Mouse (Mus musculus): Measurements from ENCODE around the gene Nkiras2.
"Not testable (repeated sequence)": the region's sequence is repeated elsewhere in the genome, so short reads cannot be mapped to it uniquely, and the experiment has no call there.

The Nkiras2 gene

DNA sequence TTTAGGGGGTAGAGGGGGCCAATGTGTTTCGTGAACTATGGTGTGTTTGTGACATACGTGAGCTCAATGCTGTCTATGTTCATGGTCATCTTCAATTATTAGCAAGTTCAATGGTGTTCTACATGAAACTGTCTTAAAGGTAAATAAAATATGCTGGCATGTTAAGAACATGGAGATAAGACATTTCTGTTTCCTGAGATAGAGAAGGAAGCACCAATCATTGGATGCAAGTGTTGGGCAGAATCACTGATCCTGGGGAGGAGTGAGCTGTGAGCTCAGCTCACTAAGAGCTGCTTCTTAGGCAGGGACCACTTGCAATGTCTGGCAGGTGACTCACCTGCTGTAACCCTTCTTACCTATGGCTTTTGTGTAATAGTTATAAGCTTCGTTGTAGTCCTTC lies 17.7 kb upstream of the Nkiras2 start:
- no peak for DNase-seq (ENCODE audit: low spot score)

DNA sequence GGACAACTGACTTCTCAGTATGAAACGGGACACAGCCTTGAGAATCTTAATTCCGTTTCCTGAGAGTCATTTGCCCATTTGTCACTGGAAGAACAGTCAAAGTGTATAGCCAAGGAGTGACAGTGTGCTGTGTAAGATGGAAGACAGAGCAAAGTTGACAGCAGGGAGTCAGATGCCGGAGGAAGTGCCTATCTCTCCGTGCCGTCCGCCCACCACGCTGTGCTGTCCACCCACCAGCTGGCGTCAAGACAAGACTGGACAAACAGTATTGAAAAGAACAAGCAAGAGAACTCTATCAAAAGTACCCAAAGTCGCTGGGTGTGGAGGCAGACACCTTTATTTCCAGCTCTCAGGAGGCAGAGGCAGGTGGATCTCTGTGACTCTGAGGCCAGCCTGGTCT lies 15.9 kb upstream of the Nkiras2 start:
- DNase-seq (ENCODE audit: low spot score) = no peak

DNA sequence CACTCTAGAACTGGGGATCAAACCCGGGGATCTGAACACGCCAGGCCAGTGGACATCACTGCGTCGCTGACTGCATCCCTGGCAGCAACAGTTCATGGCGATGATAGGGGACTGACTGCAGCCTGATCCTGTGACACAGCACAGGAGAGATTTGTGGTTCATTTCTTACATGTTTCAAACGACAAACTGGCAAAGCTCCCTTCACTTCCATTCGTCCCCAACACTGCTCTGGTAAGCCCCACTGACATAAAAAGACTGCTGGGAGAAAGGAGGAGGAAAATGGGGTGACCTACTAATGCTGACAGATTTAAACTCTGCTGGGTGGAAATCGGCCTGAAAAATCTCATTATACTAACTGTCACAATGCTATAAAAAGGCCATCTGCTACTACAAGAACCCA lies 15.2 kb upstream of the Nkiras2 start:
- DNase-seq (ENCODE audit: low spot score) = no peak

DNA sequence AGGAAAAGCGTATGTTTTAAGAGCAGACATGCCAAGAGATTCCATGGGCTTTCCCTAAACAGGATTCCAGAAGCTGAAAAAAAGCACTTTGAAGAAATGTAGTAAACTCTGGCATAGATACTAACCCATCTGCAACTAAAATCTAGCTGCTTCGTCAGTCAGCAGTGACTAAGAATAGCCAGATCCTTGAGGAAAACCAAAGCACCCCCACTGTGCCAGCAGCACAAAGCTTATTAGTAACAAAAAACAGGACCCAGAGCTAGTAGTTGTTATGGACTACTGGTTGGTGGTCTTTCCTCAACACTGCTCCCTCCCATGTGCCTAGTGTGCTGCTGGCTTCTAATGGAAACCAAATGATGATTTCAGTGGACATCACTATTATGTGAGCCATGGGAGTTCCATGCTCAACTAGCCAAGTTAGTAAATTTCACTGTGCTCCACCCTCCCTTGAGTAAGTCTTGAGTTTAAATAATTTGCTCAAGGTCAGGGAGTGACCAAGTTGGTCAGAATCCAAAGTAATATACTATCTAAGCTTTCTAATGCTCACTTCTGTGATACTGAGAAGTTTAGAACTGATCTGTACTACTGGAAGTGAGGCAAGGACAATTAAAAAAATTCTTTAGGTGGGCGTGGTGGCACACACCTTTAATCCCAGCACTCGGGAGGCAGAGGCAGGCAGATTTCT lies 14.6 kb upstream of the Nkiras2 start:
- no peak for DNase-seq (ENCODE audit: low spot score)

DNA sequence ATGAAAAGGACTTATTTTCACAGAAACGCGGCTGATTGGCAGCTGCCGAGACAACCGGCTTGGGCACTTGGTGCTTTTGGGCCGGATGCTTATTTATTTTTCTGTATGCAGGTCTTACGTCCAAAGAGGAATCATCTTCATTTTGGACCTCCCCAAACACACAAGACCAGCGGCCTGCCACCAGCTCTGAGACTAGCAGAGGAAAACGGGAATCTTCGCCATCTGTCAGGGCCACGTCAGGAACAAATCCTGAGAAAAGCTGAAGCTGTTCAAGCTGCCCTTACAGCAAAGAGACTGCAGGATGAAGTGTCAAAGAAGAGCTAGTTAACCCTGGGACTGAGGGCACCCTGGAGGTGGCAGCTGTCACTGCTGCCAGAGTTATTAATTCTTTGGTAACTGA lies 13.6 kb upstream of the Nkiras2 start:
- DNase-seq (ENCODE audit: low spot score) = no peak

DNA sequence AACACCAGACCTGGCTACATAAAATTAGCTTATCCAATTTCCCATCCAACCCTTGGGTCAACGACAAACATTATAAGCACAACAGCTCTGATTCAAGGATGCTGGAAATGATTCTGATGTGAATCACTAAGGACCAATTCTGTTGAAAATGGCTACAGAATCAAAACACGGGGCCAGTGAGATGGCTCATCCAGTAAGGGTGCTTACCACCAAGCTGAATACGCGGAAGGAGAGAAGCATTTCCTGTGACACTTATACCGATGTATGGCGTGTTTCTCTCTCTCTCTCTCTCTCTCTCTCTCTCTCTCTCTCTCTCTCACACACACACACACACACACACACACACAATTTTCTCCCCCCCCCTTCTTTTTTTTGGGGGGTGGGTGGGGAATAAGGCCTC lies 11.9 kb upstream of the Nkiras2 start:
- DNase-seq (ENCODE audit: low spot score) = no peak

DNA sequence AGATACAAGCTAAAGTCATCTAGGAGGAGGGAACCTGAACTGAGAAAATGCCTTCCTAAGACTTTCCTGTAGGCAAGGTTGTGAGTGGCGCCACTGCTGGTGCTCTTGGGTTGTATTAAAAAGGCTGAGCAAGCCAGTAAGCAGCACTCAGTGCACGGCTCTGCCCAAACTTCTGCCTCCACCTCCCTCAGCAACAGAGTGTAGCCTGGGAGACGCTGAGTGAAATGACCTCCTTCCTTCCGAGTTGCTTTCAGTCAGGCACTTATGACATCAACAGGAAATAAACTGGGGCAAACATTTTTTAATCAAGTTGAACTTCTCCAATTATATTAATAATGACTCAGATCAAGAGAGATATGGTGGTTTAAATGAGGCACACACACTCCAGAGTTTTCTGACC lies 10.2 kb upstream of the Nkiras2 start:
- no peak for DNase-seq (ENCODE audit: low spot score)

DNA sequence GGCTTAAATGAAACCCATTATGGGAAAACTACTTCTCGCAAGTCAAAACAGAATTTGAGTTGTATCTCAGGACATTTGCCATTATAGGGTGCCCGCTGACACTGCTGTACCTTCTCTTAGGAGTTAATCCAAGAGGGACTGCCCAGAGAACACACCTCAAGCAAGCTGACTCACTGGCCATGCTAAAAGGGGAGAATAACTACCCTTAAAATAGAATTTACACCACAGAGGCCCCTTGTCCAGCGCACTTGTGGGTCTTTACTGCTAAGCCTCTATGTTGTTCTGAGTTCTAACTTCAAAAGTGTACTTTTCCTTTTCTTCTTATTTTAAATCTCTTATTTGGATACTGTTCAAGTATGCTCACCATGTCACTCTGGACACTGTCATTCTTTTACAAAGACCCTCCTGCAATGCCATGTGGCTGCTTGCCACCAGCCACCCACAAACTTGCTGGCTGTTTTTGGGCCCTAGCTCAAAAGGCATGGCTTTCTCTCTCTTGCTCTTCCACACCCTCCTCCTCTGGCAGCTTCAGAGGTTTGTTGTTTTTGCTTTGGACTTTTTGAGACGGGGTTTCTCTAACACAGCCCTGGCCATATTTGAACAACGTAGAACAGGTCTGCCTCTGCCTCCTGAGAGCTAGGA lies 9.6 kb upstream of the Nkiras2 start:
- DNase-seq (ENCODE audit: low spot score) = no peak

DNA sequence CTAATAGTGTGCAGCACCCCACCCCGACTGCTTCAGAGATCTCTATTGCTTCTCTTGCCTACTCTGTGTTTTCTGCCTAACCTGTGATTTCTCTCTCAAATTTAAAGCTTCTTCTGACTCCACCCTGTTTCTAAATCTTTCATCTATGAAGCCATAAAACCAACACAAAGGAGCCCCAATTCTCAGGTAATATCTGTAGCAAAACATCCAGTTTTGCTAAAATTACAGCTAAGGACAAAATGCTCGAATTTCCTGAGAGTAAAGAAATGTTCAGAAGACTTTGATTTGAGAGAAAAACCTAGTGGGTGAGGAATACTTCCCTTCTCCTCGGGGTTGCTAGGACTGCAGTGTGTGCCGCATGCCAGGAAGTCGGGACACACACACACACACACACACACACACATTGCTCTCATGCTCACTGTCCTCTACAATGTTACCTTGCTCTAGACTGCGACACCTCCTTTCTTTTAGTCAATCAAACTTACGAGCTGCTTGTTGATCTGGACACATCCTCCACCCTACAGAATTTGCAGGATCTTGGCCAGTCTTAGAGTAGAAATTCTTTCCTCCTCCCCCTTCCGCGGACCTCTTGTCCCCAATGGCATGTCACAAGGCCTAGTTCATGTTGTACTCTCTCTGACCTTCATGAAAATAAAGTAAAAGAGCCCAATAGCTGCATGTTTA lies 8.9 kb upstream of the Nkiras2 start:
- no peak for DNase-seq (ENCODE audit: low spot score)

DNA sequence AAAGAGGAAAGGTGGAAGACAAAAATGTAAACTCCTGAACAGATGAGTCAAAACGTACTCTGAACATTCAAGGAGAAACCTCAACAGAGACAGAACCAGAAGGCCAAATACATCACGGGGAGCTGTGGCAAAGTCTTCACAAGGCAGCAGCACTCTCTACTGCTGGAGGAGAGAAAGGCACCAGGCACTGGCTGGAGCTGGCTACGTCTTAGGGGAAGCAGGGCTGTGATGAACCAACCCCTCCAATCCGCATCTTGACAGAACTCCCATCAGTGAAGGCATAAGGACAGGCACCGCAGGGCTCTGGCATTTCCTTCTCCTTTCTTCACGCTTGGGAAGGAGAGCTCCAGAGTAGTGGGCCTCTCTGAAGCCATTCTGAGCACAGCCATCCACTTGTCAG lies 7.4 kb upstream of the Nkiras2 start:
- DNase-seq (ENCODE audit: low spot score) = no peak

DNA sequence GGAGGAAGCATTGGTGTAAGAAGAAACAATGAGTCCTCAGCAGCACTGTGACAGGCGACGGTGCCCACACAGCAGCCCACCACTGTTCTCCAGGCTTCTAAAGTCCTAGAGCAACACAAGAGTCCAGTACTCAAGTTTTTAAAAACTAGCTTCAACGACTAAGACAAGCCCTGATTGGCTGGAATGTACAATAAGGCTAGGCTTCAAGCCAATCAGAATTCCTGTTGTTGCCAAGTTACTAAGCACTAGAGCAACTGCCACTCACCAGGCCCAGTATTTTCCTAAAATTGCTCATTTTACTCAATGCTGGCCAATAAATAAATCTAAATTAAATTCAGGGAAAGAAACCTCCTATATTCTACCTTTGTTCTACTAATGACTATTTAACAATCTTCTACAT lies 5.8 kb upstream of the Nkiras2 start:
- no peak for DNase-seq (ENCODE audit: low spot score)

DNA sequence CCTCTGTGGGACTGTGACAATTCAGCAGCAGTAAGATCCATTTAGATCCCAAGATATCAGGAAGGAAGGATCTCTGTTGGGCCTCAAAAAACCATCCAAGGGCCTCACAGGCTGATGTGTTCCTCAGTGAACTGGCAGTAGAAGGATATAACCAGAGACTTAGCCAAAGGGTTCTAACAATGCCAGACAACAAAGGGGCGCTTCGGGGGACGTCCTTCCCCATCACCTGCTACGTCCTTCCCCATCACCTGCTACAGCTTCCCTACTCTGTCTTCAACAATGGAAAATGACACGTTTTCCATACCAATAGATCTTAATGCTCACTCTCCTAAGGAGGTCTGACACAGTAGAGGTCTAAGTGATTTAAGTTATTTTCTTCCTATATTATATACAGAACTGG lies 2.7 kb upstream of the Nkiras2 start:
- no peak for DNase-seq (ENCODE audit: low spot score)

DNA sequence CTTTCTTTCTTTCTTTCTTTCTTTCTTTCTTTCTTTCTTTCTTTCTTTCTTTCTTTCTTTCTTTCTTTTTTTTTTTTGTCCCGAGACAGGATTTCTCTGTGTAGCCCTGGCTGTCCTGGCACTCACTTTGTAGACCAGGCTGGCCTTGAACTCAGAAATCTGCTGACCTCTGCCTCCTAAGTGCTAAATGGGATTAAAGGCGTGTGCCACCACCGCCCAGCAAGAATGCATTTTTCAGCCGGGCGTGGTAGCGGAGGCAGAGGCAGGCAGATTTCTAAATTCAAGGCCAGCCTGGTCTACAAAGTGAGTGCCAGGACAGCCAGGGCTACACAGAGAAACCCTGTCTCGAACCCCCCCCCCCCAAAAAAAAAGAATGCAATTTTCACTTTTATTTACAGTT lies 2.2 kb upstream of the Nkiras2 start:
- DNase-seq (ENCODE audit: low spot score) = not testable (repeated sequence)

DNA sequence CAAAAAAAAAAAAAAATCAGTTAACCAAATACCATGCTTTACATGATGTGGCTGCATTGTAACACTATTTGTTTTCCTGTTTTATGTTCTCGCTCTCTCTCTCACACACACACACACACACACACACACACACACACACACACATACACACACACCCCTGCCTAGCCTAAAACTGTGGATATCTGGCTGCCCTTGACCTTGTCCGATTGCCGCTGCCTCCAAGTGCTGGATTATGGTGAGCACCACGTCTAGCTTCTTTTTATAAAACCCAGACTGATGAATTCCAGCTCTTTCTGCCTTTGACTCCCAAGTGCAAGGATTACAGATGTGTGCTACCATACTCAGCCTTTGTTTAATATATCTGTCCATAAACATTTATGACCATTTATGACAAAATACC lies 1.6 kb upstream of the Nkiras2 start:
- DNase-seq (ENCODE audit: low spot score) = no peak

DNA sequence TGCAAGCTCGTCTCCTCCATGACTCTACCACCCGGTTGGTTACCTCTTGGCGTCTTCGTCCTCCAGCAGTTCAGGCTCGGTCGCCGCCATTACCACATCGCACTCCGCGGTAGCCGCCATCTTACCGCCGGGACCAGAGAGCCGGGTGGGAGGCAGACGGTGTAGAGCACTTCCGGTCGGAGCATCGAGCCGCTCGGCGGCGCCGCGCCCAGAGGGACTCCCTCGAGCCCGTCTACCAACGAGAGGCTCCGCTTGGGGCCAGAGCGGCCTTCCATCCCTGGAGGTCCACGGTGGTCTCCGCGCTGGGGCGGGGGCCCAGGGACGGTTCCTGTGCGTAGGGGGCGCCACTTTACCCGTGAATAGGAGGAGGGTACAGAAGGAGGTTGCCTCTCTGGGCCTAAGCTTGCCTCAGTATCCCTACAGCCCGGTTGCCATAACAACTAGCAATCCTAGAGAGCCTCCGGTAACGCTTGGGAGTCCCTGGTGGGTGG lies 486 bp downstream of the Nkiras2 start:
- peak; percentile 87 for DNase-seq (ENCODE audit: low spot score)

DNA sequence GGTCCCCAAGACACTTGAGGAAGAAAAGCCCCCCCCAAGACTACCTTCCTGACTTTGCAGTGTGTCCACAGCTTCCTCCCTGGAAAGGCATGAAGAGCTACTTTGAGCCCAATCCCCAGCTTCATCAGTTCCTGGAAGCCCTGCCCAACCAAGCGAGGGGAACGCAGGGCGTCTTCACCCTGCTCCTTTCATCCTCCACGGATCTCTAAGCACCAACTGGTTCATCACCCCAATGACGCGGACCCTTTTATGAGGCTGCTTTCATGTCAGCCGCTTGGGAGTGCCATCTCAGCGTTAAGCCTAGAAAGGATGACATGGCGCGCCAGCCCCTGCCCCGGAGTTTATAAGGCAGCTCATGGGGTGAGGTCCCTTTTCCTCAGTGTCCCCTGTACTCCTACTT lies 938 bp downstream of the Nkiras2 start, which contains the start of gene Dnajc7:
Dnajc7 (minus strand) TSS at position 187 of the 400 bp plus-strand sequence.
- no peak for DNase-seq (ENCODE audit: low spot score)

DNA sequence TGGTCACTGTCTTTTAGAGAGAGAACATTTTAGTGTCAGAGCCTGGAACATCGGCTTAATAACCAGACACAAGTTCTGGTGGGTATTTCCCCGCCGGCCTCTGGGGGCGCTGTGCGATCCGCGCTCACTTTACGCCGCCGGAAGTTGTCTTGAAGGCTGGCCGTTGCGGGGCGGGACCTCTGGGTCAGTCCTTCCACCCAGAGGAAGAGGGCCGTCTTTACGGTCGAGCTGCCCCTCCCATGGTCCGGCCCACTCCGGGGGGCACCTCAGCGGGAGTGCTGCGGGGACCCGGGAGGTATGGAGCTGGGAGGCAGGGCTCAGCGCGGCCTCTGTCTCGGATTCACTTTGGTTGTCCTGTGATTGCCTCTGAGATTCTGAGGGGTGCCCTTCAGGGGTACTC lies 3.7 kb downstream of the Nkiras2 start:
- DNase-seq (ENCODE audit: low spot score) = peak; percentile 92

DNA sequence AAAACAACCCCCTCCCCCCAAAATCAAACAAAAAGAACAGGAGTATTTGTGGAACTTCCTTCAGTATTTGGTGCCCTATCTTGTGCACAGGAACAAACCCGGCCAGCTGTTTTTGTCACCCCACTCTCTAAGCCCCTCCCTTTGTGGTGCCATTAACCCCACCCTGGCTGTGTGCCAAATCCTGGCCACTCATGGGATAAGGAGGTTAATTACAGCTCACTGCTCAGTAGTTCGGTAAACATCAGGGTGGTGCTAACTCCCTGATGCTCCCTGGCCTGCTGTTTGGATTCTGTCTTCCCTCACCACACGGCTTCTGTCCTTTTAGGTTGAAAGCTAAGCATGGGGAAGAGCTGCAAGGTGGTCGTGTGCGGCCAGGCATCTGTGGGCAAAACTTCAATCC lies 4.8 kb downstream of the Nkiras2 start:
- DNase-seq (ENCODE audit: low spot score) = peak; percentile 48

DNA sequence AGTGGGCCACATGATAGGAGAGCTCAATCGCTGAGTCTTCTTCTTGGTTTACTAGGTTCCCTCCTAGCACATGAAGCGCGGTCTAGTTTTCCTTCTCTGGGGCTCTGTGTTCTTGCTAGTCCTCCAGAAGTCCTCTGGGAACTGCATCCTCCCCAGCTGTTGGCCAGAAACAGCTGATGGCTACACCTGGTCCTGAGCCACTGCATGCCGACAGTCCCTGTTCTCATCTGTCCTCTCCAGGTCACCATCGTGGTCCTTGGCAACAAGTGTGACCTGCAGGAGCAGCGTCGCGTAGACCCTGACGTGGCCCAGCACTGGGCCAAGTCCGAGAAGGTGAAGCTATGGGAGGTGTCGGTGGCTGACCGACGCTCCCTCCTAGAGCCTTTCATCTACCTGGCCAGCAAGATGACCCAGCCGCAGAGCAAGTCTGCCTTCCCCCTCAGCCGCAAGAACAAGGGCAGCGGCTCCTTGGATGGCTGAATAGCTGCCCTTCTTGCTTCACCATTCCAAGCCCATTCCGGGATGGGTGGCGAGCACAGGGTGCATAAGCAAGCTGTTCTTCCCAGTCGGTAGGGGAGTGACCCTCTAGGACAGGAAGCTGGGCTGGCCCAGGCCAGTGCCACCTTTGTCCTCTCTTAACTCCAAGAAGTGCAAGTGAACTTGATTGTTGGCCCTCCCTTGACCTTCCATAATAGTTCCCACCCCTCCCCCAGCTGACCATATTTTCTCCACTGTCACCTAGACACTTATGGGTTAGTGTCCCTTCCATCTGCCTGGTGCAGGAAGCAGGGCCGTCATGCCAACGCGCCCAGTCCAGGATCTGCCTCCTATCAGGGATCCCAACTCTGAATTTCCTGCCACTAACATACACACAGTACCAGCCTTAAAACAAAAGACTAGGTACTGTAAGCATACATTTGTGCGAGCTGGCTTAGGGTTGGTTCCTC lies 7.0 kb downstream of the Nkiras2 start:
- no peak for DNase-seq (ENCODE audit: low spot score)

DNA sequence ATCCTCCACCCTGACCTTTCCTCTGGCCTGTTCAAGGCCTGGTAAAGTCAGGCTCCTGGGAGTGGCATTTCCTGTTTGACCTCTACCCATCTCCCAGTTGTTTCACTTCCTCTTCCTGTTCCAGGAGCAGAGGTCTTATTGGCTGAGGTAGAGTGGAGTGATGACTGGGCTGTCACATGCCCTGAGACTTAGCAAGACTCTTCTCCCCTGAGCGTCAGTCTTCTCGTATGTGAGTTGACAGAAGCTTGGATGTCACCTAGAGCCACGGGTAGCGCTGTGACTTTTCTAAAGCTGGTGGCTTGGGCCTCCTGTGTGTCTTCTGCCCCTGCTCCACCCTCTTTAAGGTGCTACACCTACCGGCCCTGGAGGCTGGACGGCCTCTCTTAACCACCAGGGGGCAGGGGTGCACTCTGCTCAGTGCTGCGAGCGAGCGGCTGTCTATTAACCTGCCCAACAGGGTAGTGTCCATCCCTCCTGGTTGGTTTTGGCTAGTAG lies 7.7 kb downstream of the Nkiras2 start:
- DNase-seq (ENCODE audit: low spot score) = peak; percentile 73

DNA sequence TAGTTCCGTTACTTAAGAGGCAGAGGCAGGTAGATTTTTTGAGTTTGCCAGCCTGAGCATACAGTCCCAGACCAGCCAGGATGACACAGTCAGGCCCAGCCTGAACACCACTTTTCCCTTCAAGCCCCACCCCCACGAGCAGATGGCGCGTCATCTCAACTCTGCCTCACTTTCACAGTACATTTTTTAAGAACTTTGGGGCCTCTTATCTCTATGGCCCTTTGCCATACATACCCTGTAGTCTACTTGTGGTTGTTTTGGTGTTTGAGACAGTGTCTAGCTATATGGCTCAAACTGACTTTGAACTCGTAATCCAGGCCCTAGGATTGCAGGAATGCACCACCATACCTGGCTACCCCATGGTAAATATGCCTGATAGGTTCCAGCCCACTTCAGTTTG lies 9.0 kb downstream of the Nkiras2 start:
- DNase-seq (ENCODE audit: low spot score) = no peak

DNA sequence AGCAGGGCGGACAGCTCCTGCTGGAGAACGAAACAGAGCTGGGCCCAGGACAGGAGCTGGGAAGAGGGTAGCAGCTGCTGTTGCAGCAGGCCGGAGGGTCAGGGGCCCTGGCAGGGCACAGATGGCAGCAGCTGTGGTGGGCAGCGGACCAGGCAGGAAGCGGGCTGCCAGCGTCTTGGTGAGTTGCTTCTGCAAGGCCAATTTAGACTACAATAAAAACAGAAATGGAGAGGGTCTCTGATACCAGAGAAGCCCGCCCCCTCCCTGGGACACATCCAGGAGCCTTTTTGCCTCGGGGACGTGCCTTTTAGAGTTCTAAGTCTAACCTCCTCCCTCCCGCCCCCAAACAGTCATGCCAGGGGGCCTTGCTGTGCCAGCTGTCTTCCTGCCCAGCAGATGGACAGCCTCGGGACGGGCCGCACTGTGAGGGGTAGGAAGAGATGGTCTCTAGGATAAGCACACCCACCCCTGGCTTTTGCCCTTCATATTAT lies 9.9 kb downstream of the Nkiras2 start:
- DNase-seq (ENCODE audit: low spot score) = no peak
